Mouse (Mus musculus) NIH3T3 (cell line): ENCODE measurements around the gene Madd.
"Not testable (repeated sequence)": the region's sequence is repeated elsewhere in the genome, so short reads cannot be mapped to it uniquely, and the experiment has no call there.

Source experiments
- DNase-seq: peaks from one replicate; pipeline ENCODE4 v3.0.0-alpha.2; 2012; ENCODE audit warnings: low read depth

Gene Madd

GRCm38 (mm10) chr2:91123521-91123920 lies 60.1 kb downstream of the Madd start:
- DNase-seq: no peak

GRCm38 (mm10) chr2:91121497-91121896 lies 62.1 kb downstream of the Madd start:
- DNase-seq: no peak

- no peak for DNase-seq
These were observed 62.6 kb downstream of the Madd start for GRCm38 (mm10) chr2:91121011-91121410.

GRCm38 (mm10) chr2:91120261-91120671 lies 63.4 kb downstream of the Madd start:
- no peak for DNase-seq

- no peak for DNase-seq
These were observed 64.1 kb downstream of the Madd start for GRCm38 (mm10) chr2:91119551-91119950.

- DNase-seq: no peak
These were observed 64.6 kb downstream of the Madd start for GRCm38 (mm10) chr2:91119061-91119460.

GRCm38 (mm10) chr2:91118647-91119046 lies 65.0 kb downstream of the Madd start:
- DNase-seq: no peak

- no peak for DNase-seq
These were observed 65.9 kb downstream of the Madd start, which contains the start of gene Mybpc3 for GRCm38 (mm10) chr2:91117585-91118275. TSS of gene Mybpc3 (plus strand) at chr2:91118144.

GRCm38 (mm10) chr2:91116842-91117241 lies 66.8 kb downstream of the Madd start:
- DNase-seq: no peak

- DNase-seq: no peak
These were observed 68.1 kb downstream of the Madd start for GRCm38 (mm10) chr2:91115578-91115970.

- peak; percentile 97 for DNase-seq
These were observed 68.7 kb downstream of the Madd start for GRCm38 (mm10) chr2:91114781-91115577.

GRCm38 (mm10) chr2:91113852-91114251 lies 69.8 kb downstream of the Madd start:
- DNase-seq: no peak

- DNase-seq: no peak
These were observed 70.3 kb downstream of the Madd start for GRCm38 (mm10) chr2:91113334-91113733.

- DNase-seq: peak; percentile 22
These were observed 71.1 kb downstream of the Madd start for GRCm38 (mm10) chr2:91112491-91112890.

GRCm38 (mm10) chr2:91111832-91112231 lies 71.8 kb downstream of the Madd start:
- DNase-seq: not testable (repeated sequence)

GRCm38 (mm10) chr2:91110429-91110828 lies 73.2 kb downstream of the Madd start:
- DNase-seq: no peak

- DNase-seq: no peak
These were observed 73.7 kb downstream of the Madd start for GRCm38 (mm10) chr2:91109807-91110385.

GRCm38 (mm10) chr2:91109241-91109640 lies 74.4 kb downstream of the Madd start:
- DNase-seq: no peak

- no peak for DNase-seq
These were observed 75.5 kb downstream of the Madd start for GRCm38 (mm10) chr2:91108156-91108555.

GRCm38 (mm10) chr2:91101124-91101740 lies 82.4 kb downstream of the Madd start:
- DNase-seq: peak; percentile 97

- no peak for DNase-seq
These were observed 85.5 kb downstream of the Madd start for GRCm38 (mm10) chr2:91098156-91098555.

- no peak for DNase-seq
These were observed 86.6 kb downstream of the Madd start for GRCm38 (mm10) chr2:91097015-91097414.

GRCm38 (mm10) chr2:91096524-91096923 lies 87.1 kb downstream of the Madd start:
- DNase-seq: no peak
